7 mouse cellular contexts compared by ENCODE assay signal in the genomic region with DNA sequence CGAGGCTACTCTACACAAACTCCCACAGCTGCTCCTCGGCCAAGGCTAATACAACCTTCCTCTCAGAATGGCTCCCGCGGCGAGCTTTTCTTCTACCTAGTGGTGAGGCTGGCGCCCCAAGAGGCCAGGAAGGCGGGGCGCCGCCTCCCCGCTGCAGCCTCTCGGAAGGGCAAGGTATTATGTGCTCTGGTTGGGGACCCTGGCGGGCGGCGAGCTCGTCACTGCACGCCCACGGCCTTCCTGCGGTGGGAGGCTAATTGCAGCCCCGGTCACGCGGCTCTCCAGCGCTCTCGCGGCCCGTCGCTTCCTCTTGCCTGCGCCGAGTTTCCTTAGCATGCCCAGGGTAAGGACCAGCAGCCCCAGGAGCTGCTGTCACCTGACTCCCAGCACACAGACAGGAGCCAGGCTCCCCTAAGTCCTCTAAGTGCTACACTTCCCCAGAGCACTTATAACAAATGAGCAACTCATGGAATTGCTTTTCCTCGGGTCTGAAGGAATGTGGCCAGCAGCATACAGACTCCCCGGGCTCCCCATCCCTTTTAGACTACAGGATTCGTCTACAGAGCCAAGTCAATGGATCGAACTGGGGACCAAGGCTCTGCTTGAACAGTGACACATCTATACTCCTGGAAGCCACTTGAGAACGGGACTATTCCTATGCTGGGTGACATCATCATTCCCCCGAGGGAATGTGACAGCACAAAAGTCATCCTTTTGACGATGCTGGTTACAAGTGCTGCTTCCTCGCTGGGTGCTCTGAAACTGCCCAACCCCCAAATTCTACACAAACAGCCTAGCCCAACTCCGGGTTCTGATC. TPM values are rescaled to one million over a fixed set of nuclear protein-coding genes. Genes with fewer than 3 reads are reported as not detected.
DNase-seq lines count a peak whose midpoint lies in the region; ATAC-seq lines count a peak whose summit lies in the region.

No protein-coding gene starts in this region.

- peak overlapping the region; percentile 52 for H3K4me3 ChIP-seq in intestine, embryonic 16.5 days (ENCODE audit: low read length)
- peak overlapping the region; percentile 44 for H3K4me3 ChIP-seq in limb, embryonic 15.5 days
- peak overlapping the region; percentile 36 for H3K4me3 ChIP-seq in midbrain, embryonic 14.5 days (replicated peaks; ENCODE audit: low read depth, low read length)

- peak overlapping the region; percentile 69 for H3K9ac ChIP-seq in intestine, embryonic 16.5 days (ENCODE audit: low read depth, low read length)
- peak overlapping the region; percentile 31; the same call in 1 of the 2 replicates for H3K9ac ChIP-seq in limb, embryonic 15.5 days
- H3K9ac ChIP-seq in midbrain, embryonic 14.5 days (replicated peaks; ENCODE audit: low read length) = peak overlapping the region; percentile 65

- H3K27me3 ChIP-seq in intestine, embryonic 16.5 days (replicated peaks; ENCODE audit: control insufficient read depth, insufficient read depth, low read length) = 0 out of 2 replicates have a peak, but pooled peaks cover 2% of the 10 kb centered on the region
- no peaks in the 10 kb centered on the region for H3K27me3 ChIP-seq in limb, embryonic 15.5 days
- H3K27me3 ChIP-seq in midbrain, embryonic 14.5 days (ENCODE audit: control insufficient read depth, insufficient read depth, low read length) = no peaks in the 10 kb centered on the region

- peak; percentile 94 for ATAC-seq in granulocyte monocyte progenitor cell, adult 5-6 weeks (replicated peaks; ENCODE audit: poor library complexity, severe bottlenecking)
- peak; percentile 79 for ATAC-seq in intestine, embryonic 16.5 days
- ATAC-seq in limb, embryonic 15.5 days (ENCODE audit: insufficient number of reproducible peaks, low FRiP score, low TSS enrichment, low read depth) = peak; percentile 59; the same call in 1 of the 2 replicates
- ATAC-seq in midbrain, embryonic 14.5 days (ENCODE audit: low FRiP score, low TSS enrichment) = peak; percentile 83

- H3K27ac ChIP-seq in intestine, embryonic 16.5 days (ENCODE audit: low read length) = peak overlapping the region; percentile 76
- H3K27ac ChIP-seq in limb, embryonic 15.5 days = no peak overlapping the region
- peak overlapping the region; percentile 70 for H3K27ac ChIP-seq in midbrain, embryonic 14.5 days (replicated peaks; ENCODE audit: low read depth, low read length)

- H3K4me2 ChIP-seq in intestine, embryonic 16.5 days (ENCODE audit: low read depth, low read length) = peak overlapping the region; percentile 79
- peak overlapping the region; percentile 91 for H3K4me2 ChIP-seq in limb, embryonic 15.5 days
- H3K4me2 ChIP-seq in midbrain, embryonic 14.5 days (ENCODE audit: low read length) = peak overlapping the region; percentile 82

- 3% methylated on average over 37 of the region's 37 CpGs for WGBS in intestine, embryonic 16.5 days
- 3% methylated on average over 37 of the region's 37 CpGs for WGBS in limb, embryonic 15.5 days
- 2% methylated on average over 37 of the region's 37 CpGs for WGBS in midbrain, embryonic 14.5 days

- H3K4me1 ChIP-seq in intestine, embryonic 16.5 days (ENCODE audit: control insufficient read depth, insufficient read depth, low read length) = peaks cover 27% of the 10 kb centered on the region
- H3K4me1 ChIP-seq in limb, embryonic 15.5 days = peaks cover 16% of the 10 kb centered on the region
- H3K4me1 ChIP-seq in midbrain, embryonic 14.5 days (ENCODE audit: control insufficient read depth, insufficient read depth, low read length) = peaks cover 20% of the 10 kb centered on the region

- H3K36me3 ChIP-seq in intestine, embryonic 16.5 days (ENCODE audit: control insufficient read depth, insufficient read depth, low read length) = 0 out of 2 replicates have a peak, but pooled peaks cover 3% of the 10 kb centered on the region
- peaks cover 24% of the 10 kb centered on the region for H3K36me3 ChIP-seq in limb, embryonic 15.5 days
- H3K36me3 ChIP-seq in midbrain, embryonic 14.5 days (ENCODE audit: control insufficient read depth, insufficient read depth, low read length) = peaks cover 31% of the 10 kb centered on the region

- no peaks in the 10 kb centered on the region for H3K9me3 ChIP-seq in intestine, embryonic 16.5 days (ENCODE audit: control insufficient read depth, low read length)
- H3K9me3 ChIP-seq in limb, embryonic 15.5 days = no peaks in the 10 kb centered on the region
- H3K9me3 ChIP-seq in midbrain, embryonic 14.5 days (ENCODE audit: control insufficient read depth, low read length) = no peaks in the 10 kb centered on the region

- peak; percentile 70 to 87 for DNase-seq in adrenal gland, adult (ENCODE audit: inconsistent age in 2 of 2, low spot score in 1 of 2)
- DNase-seq in cerebellum, postnatal 4 days (ENCODE audit: low spot score in 2 of 2) = peak; percentile 28 to 34
- peak; percentile 84 for DNase-seq in midbrain, embryonic 14.5 days
- DNase-seq in spleen, postnatal 10 days (ENCODE audit: low spot score in 2 of 2) = peak; percentile 10 to 59

RNA-seq across cellular contexts. Expression of gene Gm27027, which starts 19.5 kb away (rescaled TPM):
- not detected in 2 replicates for total RNA-seq in granulocyte monocyte progenitor cell, adult 5-6 weeks (2014; fragmentation: Nextera tagmentation)
- not detected in 2 replicates for total RNA-seq in granulocyte monocyte progenitor cell, adult 5-6 weeks (2017)
- not detected in 2 replicates for polyA plus RNA-seq in intestine, embryonic 16.5 days (2015; fragmentation: Nextera tagmentation; extraction: Ambion mirVana)
- polyA plus RNA-seq in limb, embryonic 15.5 days (2015; fragmentation: Nextera tagmentation; extraction: Ambion mirVana) = not detected in 2 replicates
- polyA plus RNA-seq in midbrain, embryonic 14.5 days (2014; fragmentation: Nextera tagmentation; extraction: Ambion mirVana) = not detected in 2 replicates

RNA-seq across cellular contexts. Expression of gene Gm13889, which starts 19.6 kb away (rescaled TPM):
- not detected in 2 replicates for total RNA-seq in granulocyte monocyte progenitor cell, adult 5-6 weeks (2014; fragmentation: Nextera tagmentation)
- not detected in 2 replicates for total RNA-seq in granulocyte monocyte progenitor cell, adult 5-6 weeks (2017)
- 7.7 and 11.6 TPM in 2 replicates for polyA plus RNA-seq in intestine, embryonic 16.5 days (2015; fragmentation: Nextera tagmentation; extraction: Ambion mirVana)
- 3.6 and 4.0 TPM in 2 replicates for polyA plus RNA-seq in limb, embryonic 15.5 days (2015; fragmentation: Nextera tagmentation; extraction: Ambion mirVana)
- polyA plus RNA-seq in midbrain, embryonic 14.5 days (2014; fragmentation: Nextera tagmentation; extraction: Ambion mirVana) = 6.2 TPM in 2 replicates

RNA-seq across cellular contexts. Expression of gene Alkbh3, which starts 34.0 kb away (rescaled TPM):
- 52.5 and 87.5 TPM in 2 replicates for total RNA-seq in granulocyte monocyte progenitor cell, adult 5-6 weeks (2014; fragmentation: Nextera tagmentation)
- 34.0 and 38.0 TPM in 2 replicates for total RNA-seq in granulocyte monocyte progenitor cell, adult 5-6 weeks (2017)
- 68.4 and 77.8 TPM in 2 replicates for polyA plus RNA-seq in intestine, embryonic 16.5 days (2015; fragmentation: Nextera tagmentation; extraction: Ambion mirVana)
- 63.1 and 69.3 TPM in 2 replicates for polyA plus RNA-seq in limb, embryonic 15.5 days (2015; fragmentation: Nextera tagmentation; extraction: Ambion mirVana)
- 45.7 and 53.7 TPM in 2 replicates for polyA plus RNA-seq in midbrain, embryonic 14.5 days (2014; fragmentation: Nextera tagmentation; extraction: Ambion mirVana)

Comparison
In these comparisons a context has a peak if more than half of its experiments do, and no peak if none do; other contexts are left out.
1. DNase-seq: peak in every context shown above with its lines; median percentile 84 in midbrain, embryonic 14.5 days; 78 in adrenal gland, adult; 34 in spleen, postnatal 10 days; 31 in cerebellum, postnatal 4 days.